Mouse (Mus musculus): ENCODE measurements around the gene Zfp934. TPM values are rescaled to one million over a fixed set of nuclear protein-coding genes. Genes with fewer than 3 reads are reported as not detected.

Gene Zfp934
- polyA plus RNA-seq, 1 experiment from 2014 or later: 11.2 TPM

Small RNAs within 50 kb of the gene (microRNA-seq; reads per million reads assigned to microRNA genes)
- not detected for gene Gm22256

Other genes with a start within 250 kb of the Zfp934 start
- gene Gm3604, start 188.0 kb downstream of the Zfp934 start, polyA plus RNA-seq (2015; fragmentation: Nextera tagmentation; extraction: Ambion mirVana): 2.8 and 3.6 TPM in 2 replicates
- gene Gm49359, start 104.4 kb downstream of the Zfp934 start, polyA plus RNA-seq (2015; fragmentation: Nextera tagmentation; extraction: Ambion mirVana): 7.8 and 8.4 TPM in 2 replicates
- 0.70 TPM in 1 of 2 replicates, not detected in the other for gene Zfp935, start 12.7 kb downstream of the Zfp934 start, polyA plus RNA-seq (2015; fragmentation: Nextera tagmentation; extraction: Ambion mirVana)
- 5.3 and 7.2 TPM in 2 replicates for gene 6720489N17Rik, start 53.0 kb upstream of the Zfp934 start, polyA plus RNA-seq (2015; fragmentation: Nextera tagmentation; extraction: Ambion mirVana)
- 13.4 and 15.2 TPM in 2 replicates for gene Platr25, start 189.5 kb upstream of the Zfp934 start, polyA plus RNA-seq (2015; fragmentation: Nextera tagmentation; extraction: Ambion mirVana)
- 5.1 and 5.8 TPM in 2 replicates for gene Gm5141, start 214.6 kb upstream of the Zfp934 start, polyA plus RNA-seq (2015; fragmentation: Nextera tagmentation; extraction: Ambion mirVana)

All from heart, embryonic 15.5 days (tissue).